Mouse (Mus musculus) heart, embryonic 16.5 days (tissue): ENCODE data around the gene Mapk1ip1l. TPM values are rescaled to one million over a fixed set of nuclear protein-coding genes. Genes with fewer than 3 reads are reported as not detected.
A peak's percentile ranks its signal among the peaks of the same experiment; 100 is the strongest.

Experiments
- ATAC-seq: fragments of 200-750 bp; cut with Nextera tagmentation; replicated peaks from 2 replicates; pipeline ENCODE4 v1.8.0; 2017; ENCODE audit warnings: moderate number of reproducible peaks; ENCODE audit not compliant: insufficient read depth, low FRiP score; ENCODE audit errors: extremely low read depth
- H3K27ac ChIP-seq: fragments of 300-500 bp; sonication (generic); 2 replicates; pipeline ENCODE4 v1.5.1; 2014; ENCODE audit warnings: mild to moderate bottlenecking, low read length, control low read depth, moderate library complexity
- H3K27me3 ChIP-seq: fragments of 300-500 bp; sonication (generic); 2 replicates; pipeline ENCODE4 v1.6.1; 2014; ENCODE audit warnings: low read length, mixed read lengths; ENCODE audit not compliant: control insufficient read depth, insufficient read depth
- H3K36me3 ChIP-seq: fragments of 300-500 bp; sonication (generic); 2 replicates; pipeline ENCODE4 v1.6.1; 2014; ENCODE audit not compliant: control insufficient read depth, insufficient read depth
- H3K4me1 ChIP-seq: fragments of 300-500 bp; sonication (generic); 2 replicates; pipeline ENCODE4 v1.6.1; 2014; ENCODE audit warnings: low read length, mixed read lengths; ENCODE audit not compliant: control insufficient read depth, insufficient read depth
- H3K4me2 ChIP-seq: fragments of 300-500 bp; sonication (generic); 2 replicates; pipeline ENCODE4 v1.6.1; 2014; ENCODE audit warnings: low read depth, mild to moderate bottlenecking, control low read depth, low read length
- H3K4me3 ChIP-seq: fragments of 300-500 bp; sonication (generic); 2 replicates; pipeline ENCODE4 v1.5.1; 2014; ENCODE audit warnings: mild to moderate bottlenecking, control low read depth, low read length
- H3K9ac ChIP-seq: fragments of 300-500 bp; sonication (generic); 2 replicates; pipeline ENCODE4 v1.6.1; 2014; ENCODE audit warnings: low read length, control low read depth
- H3K9me3 ChIP-seq: fragments of 300-500 bp; sonication (generic); replicated peaks from 2 replicates; pipeline ENCODE4 v1.6.1; 2016; ENCODE audit warnings: low read length; ENCODE audit not compliant: control insufficient read depth
- WGBS: fragments of 180-500 bp; shearing (Covaris S2); extraction: QIAGEN DNeasy Blood & Tissue Kit; methylation state at CpG from one replicate; pipeline ENCODE4 v1.1.7; 2014; 5-methylcytosine and 5-hydroxymethylcytosine counted together
- polyA plus RNA-seq: library from polyadenylated mRNA; unstranded; fragments of >200 nt; fragmentation: Nextera tagmentation; extraction: Ambion mirVana; gene quantifications from 2 replicates; pipeline ENCODE4 v1.2.1, GENCODE M21; 2015

Gene Mapk1ip1l
- 40.7 and 41.6 TPM in 2 replicates for polyA plus RNA-seq

DNA sequence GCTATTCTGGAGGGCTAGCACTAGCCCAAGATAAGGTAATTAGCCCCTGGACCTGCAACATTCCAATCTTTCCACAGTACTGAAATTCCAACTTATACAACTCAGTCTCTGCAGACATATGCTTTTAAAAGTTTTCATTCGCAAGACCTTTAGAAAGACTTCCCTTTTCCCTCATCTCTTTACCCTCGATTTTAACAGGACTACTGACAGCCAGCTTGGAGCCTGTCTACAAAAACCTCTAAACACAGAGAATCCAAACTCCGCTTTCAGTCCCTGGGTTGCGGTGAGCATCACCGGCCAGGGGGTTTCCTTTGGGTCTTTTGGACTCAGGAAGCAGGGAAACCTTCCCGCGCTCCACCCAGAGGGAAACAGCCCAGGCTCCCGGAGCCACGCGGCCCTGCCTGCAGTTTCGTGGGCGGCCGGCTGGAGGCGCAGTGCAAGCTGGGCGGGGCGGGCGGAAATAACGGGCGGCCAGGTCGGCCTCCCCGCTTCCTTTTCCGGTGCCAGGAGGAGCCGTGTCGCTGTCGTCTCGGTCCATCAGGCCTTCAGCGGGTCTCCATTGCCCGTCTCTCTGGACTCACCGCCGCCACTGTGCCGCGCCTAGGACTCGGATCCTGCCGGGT lies at the start of gene Mapk1ip1l:
Mapk1ip1l (plus strand) TSS at position 482 of the 623 bp plus-strand sequence.
- WGBS, result under 1% methylated on average over 34 of the region's 34 CpGs
- Histone ChIP-seq H3K9ac (peak within 1 kb of the TSS; percentile 99), H3K9me3 (no peaks in the 10 kb centered on the region), H3K27me3 (no peaks in the 10 kb centered on the region), H3K4me1 (peaks cover 13% of the 10 kb centered on the region), H3K4me3 (peak within 1 kb of the TSS; percentile 100), H3K4me2 (peak within 1 kb of the TSS; percentile 88), H3K36me3 (peaks cover 5% of the 10 kb centered on the region; the same call in 1 of the 2 replicates), H3K27ac (peak within 1 kb of the TSS; percentile 97)
- peak; percentile 84 for ATAC-seq

DNA sequence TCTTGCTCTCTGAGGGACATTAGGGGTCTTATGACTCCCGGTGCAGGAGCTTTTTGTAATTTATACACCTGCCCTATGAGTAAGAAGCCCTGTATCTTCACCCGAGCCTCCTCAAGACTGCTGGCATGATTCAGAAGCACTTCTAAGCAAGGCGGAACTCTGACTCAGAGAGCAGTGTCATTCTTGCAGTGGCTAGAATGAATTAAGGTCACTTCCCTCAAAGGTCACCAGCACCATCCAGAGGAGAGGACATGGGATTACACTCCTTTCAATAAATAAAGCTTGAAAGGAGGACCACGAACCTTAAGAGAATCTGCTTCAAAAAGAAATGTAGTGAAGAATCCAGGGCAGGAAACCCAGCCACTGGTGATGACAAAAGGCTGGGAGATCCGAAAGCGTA lies 48.2 kb upstream of the Mapk1ip1l start:
- Histone ChIP-seq H3K4me3 (no peak overlapping the region), H3K9me3 (no peaks in the 10 kb centered on the region), H3K9ac (no peak overlapping the region), H3K27me3 (no peaks in the 10 kb centered on the region), H3K27ac (no peak overlapping the region), H3K36me3 (peaks cover 23% of the 10 kb centered on the region), H3K4me2 (no peak overlapping the region), H3K4me1 (no peaks in the 10 kb centered on the region)
- 0 out of 2 replicates have a peak, but pooled peaks have one; percentile 37 for ATAC-seq
- WGBS, result 81% methylated on average over 6 of the region's 6 CpGs

DNA sequence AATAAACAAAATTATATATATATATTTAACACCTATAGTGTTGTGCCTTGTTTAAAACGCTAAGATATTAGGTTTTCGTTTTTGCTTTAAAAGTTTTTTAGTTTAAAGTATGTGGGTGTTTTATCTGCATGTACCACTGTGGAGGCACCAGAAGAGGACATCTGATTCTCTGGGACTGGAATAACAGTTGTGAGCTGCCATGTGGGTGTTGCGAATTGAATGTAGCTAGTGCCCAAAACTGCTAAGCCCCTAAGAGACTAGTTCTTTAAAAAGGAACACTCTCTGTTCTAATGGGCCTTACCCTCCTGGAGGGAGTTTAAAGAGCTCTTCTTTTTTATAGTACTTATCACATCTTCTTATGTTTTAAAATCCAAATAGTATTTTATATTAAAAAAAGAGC lies 33.2 kb upstream of the Mapk1ip1l start:
- H3K27me3 ChIP-seq, result no peaks in the 10 kb centered on the region
- peaks cover 34% of the 10 kb centered on the region for H3K36me3 ChIP-seq
- no peaks in the 10 kb centered on the region for H3K9me3 ChIP-seq
- H3K27ac ChIP-seq, result no peak overlapping the region
- no peak for ATAC-seq
- H3K4me3 ChIP-seq, result no peak overlapping the region
- H3K9ac ChIP-seq, result no peak overlapping the region
- H3K4me1 ChIP-seq, result no peaks in the 10 kb centered on the region
- WGBS, result 96% methylated on average over 3 of the region's 3 CpGs
- H3K4me2 ChIP-seq, result no peak overlapping the region

DNA sequence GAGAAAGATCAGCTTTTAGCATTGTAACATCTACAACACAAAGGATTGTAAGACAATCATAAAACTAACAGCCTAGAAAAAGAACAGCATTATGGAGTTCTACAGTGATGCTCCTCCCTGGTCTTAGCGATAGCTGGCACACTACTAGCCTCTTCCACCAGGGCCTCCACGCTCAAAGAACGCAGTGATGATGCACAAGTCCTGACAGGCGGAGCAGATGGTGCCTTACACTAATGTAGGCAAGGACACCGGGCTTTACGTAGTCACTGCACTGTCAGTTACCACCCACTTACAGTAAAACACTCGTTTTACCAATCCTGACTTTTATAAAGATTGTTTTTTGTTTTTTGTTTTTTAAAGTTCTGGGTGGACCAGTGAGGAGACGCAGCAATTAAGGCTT lies 32.2 kb upstream of the Mapk1ip1l start:
- Histone ChIP-seq H3K27ac (no peak overlapping the region), H3K4me3 (no peak overlapping the region), H3K4me1 (no peaks in the 10 kb centered on the region), H3K4me2 (no peak overlapping the region), H3K9ac (no peak overlapping the region), H3K27me3 (no peaks in the 10 kb centered on the region), H3K36me3 (peaks cover 33% of the 10 kb centered on the region), H3K9me3 (no peaks in the 10 kb centered on the region)
- ATAC-seq, result no peak
- 89% methylated on average over 8 of the region's 8 CpGs for WGBS

DNA sequence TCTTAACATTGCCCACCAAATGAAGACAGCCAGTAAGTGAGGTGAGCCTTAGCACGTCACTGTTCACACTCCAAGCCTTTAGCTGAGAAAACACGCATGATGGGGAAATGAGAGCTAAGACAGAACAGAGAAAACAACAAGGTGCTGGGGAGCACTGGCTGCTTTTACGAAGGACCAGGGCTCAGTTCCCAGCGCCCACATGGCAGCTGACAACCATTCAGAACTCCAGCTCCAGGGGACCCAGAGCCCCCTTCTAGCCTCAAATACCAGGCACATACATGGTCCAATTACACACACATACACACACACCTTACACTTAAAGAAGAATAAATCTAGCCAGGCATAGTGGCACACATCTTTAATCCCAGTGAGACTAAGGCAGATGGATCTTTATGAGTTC lies 29.0 kb upstream of the Mapk1ip1l start:
- H3K36me3 ChIP-seq, result peaks cover 38% of the 10 kb centered on the region
- 98% methylated on average over 4 of the region's 4 CpGs for WGBS

DNA sequence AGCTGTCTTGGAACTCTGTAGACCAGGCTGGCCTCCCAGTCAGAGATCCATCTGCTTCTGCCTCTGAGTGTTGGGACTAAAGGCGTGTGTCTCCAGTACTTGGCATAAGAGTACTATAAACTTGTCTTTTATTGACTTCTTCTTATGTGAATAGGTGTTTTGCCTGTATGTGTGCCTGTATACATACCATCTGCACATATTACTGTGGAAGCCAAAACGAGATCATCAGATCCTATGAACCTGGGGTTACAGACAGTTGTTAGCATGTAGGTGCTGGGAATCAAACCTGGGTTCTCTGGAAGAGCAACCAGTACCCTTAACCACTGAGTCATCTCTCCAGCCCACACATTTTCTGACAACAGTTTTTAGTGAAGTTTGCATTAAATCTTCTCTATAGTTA lies 28.4 kb upstream of the Mapk1ip1l start:
- 97% methylated on average over 2 of the region's 2 CpGs for WGBS
- H3K36me3 ChIP-seq, result peaks cover 38% of the 10 kb centered on the region
- H3K4me2 ChIP-seq, result no peak overlapping the region
- H3K9me3 ChIP-seq, result no peaks in the 10 kb centered on the region
- no peak overlapping the region for H3K4me3 ChIP-seq
- H3K9ac ChIP-seq, result no peak overlapping the region
- H3K27me3 ChIP-seq, result no peaks in the 10 kb centered on the region
- no peak for ATAC-seq
- no peak overlapping the region for H3K27ac ChIP-seq
- H3K4me1 ChIP-seq, result no peaks in the 10 kb centered on the region

More for the DNA sequence above, 29.0 kb upstream of the Mapk1ip1l start:
- ATAC-seq, result no peak
- H3K4me3 ChIP-seq, result no peak overlapping the region
- H3K27me3 ChIP-seq, result no peaks in the 10 kb centered on the region
- H3K9ac ChIP-seq, result no peak overlapping the region
- H3K4me1 ChIP-seq, result no peaks in the 10 kb centered on the region
- no peak overlapping the region for H3K27ac ChIP-seq
- no peak overlapping the region for H3K4me2 ChIP-seq
- no peaks in the 10 kb centered on the region for H3K9me3 ChIP-seq

DNA sequence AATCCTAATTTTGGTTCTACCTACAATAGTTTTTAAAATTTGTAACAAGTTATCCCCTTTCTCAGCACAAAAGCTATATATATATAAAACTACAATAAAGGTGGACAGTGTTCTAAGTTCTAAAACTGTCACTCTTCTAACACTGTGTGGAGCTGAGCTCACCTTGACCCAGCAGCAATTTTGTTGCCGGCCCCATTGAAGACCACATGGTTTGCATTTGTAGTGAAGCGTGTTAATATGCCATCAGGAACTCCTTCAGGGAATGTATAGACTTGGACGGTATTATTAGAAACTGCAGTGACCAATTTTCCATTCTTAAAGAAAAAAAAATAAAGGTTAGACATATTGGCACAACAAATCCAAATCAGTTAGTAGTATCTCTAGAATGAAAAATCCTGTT lies 24.3 kb upstream of the Mapk1ip1l start:
- Histone ChIP-seq H3K4me2 (no peak overlapping the region), H3K27me3 (no peaks in the 10 kb centered on the region)

DNA sequence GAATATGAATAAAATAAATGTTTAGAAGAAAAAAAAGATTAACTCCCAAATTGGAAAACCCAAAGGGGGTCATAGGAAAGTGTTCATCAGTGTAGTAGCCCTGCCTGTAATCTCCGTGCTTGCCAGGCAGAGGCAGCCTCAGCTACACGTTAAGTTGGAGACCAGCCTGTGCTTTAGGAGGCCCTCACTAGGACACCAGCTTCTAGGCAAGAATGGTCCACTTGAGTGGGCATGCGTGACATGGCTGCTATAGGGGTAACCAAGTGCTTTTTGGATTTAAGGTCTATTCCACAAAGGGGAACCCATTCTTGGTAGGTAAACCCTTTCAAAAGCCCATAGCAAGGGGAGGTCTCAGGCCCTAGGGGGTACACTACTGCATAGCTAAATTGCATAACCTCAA lies 22.6 kb upstream of the Mapk1ip1l start:
- Histone ChIP-seq H3K27me3 (no peaks in the 10 kb centered on the region), H3K4me1 (peaks cover 11% of the 10 kb centered on the region), H3K27ac (no peak overlapping the region), H3K9ac (peak overlapping the region; percentile 96), H3K4me3 (peak overlapping the region; percentile 96), H3K4me2 (peak overlapping the region; percentile 77), H3K36me3 (peaks cover 8% of the 10 kb centered on the region; the same call in 1 of the 2 replicates), H3K9me3 (no peaks in the 10 kb centered on the region)
- 24% methylated on average over 3 of the region's 3 CpGs for WGBS
- no peak for ATAC-seq

More for the DNA sequence above, 24.3 kb upstream of the Mapk1ip1l start:
- no peak overlapping the region for H3K4me3 ChIP-seq
- H3K4me1 ChIP-seq, result peaks cover 11% of the 10 kb centered on the region
- no peak overlapping the region for H3K9ac ChIP-seq
- no peaks in the 10 kb centered on the region for H3K9me3 ChIP-seq
- no peak overlapping the region for H3K27ac ChIP-seq
- H3K36me3 ChIP-seq, result peaks cover 19% of the 10 kb centered on the region
- WGBS, result 83% methylated on average over 3 of the region's 3 CpGs
- no peak for ATAC-seq

DNA sequence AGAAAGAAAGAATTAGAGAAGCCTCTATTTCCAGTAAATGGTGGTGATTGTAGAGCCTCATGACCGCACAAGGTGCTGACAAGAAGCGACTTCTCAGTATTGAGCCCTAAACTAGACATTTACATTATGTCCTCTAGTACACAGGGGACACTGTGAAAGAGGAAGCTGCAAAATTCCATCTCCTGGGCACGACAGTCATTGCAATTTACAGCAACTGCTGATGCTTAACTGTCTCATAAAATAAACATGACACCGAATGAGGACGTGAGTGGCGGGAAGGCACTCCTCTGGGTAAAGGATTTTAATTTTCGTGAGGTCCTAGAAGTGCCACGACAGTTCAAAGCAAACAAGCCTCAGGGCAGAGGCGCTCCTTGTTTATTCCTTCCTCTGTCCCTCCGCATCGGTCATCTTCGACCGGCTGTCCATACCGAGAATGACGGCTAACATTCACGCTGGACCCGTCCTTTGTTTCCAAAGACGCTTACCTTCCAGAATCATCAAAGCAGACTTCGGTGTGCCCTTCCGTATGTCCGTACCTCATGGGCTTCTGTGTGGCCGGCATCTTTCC lies 21.9 kb upstream of the Mapk1ip1l start:
- no peaks in the 10 kb centered on the region for H3K27me3 ChIP-seq
- H3K4me3 ChIP-seq, result peak overlapping the region; percentile 96
- ATAC-seq, result 0 out of 2 replicates have a peak, but pooled peaks have one; percentile 2
- peaks cover 11% of the 10 kb centered on the region for H3K4me1 ChIP-seq
- peaks cover 5% of the 10 kb centered on the region; the same call in 1 of the 2 replicates for H3K36me3 ChIP-seq
- H3K27ac ChIP-seq, result peak overlapping the region; percentile 97
- no peaks in the 10 kb centered on the region for H3K9me3 ChIP-seq
- peak overlapping the region; percentile 77 for H3K4me2 ChIP-seq
- 1% methylated on average over 22 of the region's 22 CpGs for WGBS
- peak overlapping the region; percentile 96 for H3K9ac ChIP-seq
